Mouse (Mus musculus): ENCODE data around the gene Wee1. TPM values are rescaled to one million over a fixed set of nuclear protein-coding genes. Genes with fewer than 3 reads are reported as not detected.
A peak's percentile ranks its signal among the peaks of the same experiment; 100 is the strongest.
"Not testable (repeated sequence)": the region's sequence is repeated elsewhere in the genome, so short reads cannot be mapped to it uniquely, and the experiment has no call there.

Gene Wee1
- total RNA-seq, 2 experiments from 2014 or later, result 25.1 to 26.4 TPM

DNA sequence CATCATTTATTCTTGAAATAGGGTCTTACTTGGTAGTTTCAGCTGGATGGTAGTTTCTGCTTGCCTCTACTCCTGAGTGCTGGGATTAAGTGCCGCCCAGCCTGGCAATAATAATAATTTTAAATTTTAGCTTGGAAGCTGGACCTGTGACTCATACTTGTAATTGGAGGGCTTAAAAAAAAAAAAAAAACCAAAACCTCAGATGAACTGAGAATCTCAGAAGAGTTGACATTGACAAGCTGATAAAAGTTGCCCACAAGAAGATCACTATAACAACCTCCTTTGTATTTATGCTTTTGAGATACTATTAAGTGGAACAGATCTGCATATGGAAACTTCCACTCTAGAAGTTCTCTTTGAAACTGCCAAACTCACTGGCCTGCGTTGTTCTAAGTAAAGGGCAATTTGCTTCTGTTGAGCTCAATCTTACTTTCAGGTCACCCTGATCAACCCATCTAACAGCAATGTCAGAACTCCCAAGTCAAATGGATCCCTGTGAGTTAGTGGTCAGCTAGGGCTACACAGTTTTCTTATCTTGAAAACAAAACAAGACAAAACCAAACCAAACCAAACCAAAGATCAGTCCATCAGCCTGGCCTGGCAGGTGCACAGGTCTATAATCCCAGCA is 1.6 kb upstream of the Wee1 start:
- no peak for DNase-seq (ENCODE audit: low spot score in 2 of 2)
- intact Hi-C loops (cut with DNase I), result loop anchor here (5.0 kb wide), 1 partner anchor 58 kb away; the partner anchor contains the start of gene Zfp143

DNA sequence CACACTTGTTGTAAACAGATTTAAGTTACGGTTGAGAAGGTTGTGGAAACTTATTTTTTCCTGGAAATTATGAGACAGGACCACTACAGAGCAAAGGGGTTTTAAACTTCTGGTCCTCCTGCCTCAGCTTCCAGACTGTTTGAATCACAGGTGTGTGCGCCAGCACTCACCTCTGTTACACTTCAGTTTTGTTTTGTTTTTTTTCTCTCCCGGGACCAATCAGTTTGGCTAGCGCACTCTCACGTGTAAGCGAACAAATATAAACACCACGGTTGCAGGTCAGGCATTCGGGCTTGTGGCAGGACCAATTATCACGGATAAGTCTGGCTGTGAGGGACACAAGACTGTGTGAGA is 707 bp upstream of the Wee1 start:
- intact Hi-C loops (cut with DNase I), result loop anchor here (5.0 kb wide), 1 partner anchor 59 kb away; the partner anchor contains the start of gene Zfp143
- no peak for DNase-seq (ENCODE audit: low spot score in 2 of 2)

DNA sequence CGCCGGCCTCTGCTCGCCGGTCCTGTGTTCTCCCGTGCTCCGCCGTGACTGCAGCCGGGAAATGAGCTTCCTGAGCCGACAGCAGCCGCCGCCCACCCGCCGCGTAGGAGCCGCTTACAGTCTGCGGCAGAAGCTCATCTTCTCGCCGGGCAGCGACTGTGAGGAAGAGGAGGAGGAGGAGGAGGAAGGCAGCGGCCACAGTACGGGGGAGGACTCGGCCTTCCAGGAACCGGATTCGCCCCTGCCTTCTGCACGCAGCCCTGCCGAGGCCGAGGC is 381 bp downstream of the Wee1 start:
- peak in 1 of 2 experiments; percentile 75 for DNase-seq (ENCODE audit: low spot score in 2 of 2)
- intact Hi-C loops (cut with DNase I), result loop anchor here (5.0 kb wide), 1 partner anchor 60 kb away; the partner anchor contains the start of gene Zfp143

DNA sequence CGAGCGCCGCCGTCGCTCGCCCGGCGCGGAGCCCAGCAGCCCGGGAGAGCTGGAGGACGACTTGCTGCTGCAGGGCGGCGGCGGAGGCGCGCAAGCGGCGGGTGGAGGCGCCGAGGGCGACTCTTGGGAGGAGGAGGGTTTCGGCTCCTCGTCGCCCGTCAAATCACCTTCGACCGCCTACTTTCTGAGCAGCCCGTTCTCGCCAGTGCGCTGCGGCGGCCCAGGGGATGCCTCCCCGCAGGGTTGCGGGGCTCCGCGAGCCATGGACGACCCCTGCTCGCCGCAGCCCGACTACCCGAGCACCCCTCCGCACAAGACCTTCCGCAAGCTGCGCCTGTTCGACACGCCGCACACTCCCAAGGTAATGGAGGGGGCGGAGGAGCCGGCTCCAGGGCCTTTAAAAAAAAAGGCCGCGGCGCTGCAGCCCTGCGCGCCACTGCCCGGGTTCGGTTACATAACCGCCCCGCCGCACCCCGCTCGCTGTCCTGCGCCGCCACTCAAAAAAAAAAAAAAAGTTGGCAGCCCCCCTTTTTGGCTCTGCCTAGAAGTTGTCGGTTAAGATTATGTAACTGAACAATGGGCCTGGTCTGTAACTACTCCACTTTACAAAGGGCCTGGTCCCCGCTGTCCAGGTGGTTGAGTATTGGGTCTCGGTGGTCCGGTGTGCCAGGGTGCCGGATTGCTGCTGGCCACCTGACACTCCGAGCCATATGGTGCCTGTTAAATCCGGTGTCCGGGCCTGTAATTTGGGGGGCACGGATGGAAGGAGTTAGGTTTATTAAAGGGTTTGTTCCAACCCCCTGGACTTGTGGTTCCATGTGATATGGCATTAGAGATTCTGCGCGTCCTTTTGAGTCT is 948 bp downstream of the Wee1 start:
- DNase-seq (ENCODE audit: low spot score in 2 of 2), result peak; percentile 52 to 64
- intact Hi-C loops (cut with DNase I), result loop anchor here (5.0 kb wide), 1 partner anchor 60 kb away; the partner anchor contains the start of gene Zfp143

DNA sequence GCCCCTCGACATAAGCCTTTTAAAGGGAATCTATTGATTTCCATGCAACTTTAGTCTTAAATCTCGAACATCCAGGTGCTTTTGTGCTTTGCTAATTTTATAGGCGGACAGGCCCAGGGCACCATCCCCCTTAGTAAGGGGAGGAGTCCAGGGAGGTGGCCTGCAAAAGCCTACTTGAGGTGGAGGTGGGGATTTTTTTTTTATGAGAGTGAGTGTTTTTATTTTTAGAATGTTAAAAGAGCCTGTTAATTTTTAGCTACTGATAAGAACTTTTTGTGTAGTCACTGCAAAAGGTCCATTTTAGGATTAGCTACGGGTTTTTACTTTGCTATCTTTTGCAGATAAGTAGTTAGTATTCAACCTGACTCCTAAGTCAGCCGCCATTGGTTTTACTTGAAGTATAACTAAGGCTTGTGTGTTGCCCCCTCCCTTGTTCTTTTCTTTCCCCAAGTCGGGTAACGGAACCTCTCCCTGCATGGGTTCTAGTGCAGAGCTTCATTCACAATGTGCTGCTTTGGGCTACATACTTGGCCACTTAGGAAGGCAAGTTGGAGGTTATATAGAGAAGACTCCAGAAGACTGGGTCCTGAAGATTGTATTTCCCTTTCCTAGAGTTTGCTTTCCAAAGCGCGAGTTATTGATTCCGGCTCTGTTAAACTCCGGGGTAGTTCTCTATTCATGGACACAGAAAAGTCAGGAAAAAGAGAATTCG is 2.2 kb downstream of the Wee1 start:
- no peak for DNase-seq (ENCODE audit: low spot score in 2 of 2)
- intact Hi-C loops (cut with DNase I), result loop anchor here (5.0 kb wide), 1 partner anchor 62 kb away; the partner anchor contains the start of gene Zfp143

DNA sequence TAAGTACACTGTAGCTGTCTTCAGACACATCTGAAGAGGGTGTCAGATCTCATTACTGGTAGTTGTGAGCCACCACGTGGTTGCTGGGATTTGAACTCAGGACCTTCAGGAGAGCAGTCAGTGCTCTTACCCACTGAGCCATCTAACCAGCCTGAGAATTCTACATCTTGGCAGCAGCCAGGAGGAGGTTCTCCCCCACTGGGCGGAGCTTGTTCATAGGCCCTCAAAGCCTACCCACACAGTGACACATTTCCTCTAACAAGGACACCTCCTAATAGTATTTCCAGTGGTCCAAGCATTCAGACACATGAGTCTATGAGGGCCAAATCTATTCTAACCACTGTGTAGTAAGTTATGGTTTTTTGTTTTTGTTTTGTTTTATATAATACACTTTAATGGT is 6.7 kb downstream of the Wee1 start:
- no peak for DNase-seq (ENCODE audit: low spot score in 2 of 2)
- intact Hi-C loops (cut with DNase I), result no loop called here

DNA sequence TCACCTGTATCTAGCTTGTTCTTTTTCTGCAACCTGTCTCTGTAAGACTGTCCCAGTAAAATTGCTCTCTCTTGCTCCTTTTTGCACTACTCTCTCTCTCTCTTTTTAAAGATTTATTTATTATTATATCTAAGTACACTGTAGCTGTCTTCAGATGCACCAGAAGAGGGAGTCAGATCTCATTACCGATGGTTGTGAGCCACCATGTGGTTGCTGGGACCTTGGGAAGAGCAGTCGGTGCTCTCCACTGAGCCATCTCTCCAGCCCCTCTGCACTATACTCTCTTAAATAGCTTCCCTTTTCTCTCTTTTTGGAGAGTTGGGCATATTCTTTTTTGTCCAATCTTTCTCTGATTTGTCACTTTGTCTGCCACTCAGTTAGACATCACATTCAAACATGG is 10.4 kb downstream of the Wee1 start:
- DNase-seq (ENCODE audit: low spot score in 2 of 2); intact Hi-C loops (cut with DNase I): not testable (repeated sequence)

DNA sequence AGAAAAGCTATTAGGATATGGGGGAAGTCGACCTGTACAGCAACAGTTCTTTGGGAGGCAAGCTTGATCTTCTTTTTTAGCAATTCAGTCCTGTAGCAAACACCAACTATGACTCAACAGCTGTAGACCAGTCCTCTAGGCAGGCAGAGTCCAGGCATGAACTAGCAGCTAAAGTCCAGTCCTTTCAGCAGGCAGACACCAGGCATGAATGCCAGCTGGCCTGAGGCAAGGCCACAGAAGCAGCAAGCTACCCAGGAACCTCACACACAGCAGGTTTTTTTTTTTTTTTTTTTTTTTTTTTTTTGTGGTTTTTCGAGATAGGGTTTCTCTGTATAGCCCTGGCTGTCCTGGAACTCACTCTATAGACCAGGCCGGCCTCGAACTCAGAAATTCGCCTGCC is 12.1 kb downstream of the Wee1 start:
- DNase-seq (ENCODE audit: low spot score in 2 of 2), result no peak
- intact Hi-C loops (cut with DNase I), result no loop called here

DNA sequence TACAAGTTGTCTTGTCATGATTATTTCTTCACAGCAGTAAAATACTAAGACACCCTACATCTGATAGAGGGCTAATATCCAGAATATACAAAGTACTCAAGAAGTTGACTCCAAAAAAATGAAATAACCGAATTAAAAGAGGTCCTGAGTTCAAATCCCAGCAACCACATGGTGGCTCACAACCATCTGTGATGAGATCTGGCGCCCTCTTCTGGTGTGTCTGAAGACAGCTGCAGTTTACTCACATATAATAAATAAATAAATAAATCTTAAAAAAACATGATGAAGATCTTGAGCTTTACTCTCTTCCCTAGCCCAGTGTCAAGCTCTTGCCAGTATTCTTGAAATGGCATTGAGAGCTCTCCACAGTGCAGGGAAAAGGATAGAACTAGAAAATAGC is 16.7 kb downstream of the Wee1 start:
- intact Hi-C loops (cut with DNase I), result no loop called here

DNA sequence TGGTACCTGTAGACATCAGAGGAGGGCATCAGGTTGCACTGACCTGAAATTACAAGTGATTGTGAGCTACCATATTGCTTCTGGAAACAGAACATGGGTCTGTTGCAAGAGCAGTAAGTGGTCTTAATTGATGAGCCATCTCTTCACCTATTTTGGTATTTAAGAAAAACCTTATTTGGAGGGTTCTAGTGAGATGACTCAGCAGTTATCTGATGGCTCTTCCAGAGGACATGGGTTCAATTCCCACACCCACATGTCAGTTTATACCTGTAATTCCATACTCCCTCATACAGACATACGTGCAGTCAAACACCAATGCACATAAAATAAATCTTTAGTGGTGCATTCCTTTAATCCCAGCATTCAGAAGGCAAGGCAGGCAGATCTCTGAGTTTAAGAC is 22.0 kb downstream of the Wee1 start:
- intact Hi-C loops (cut with DNase I), result no loop called here

More for the DNA sequence above, 16.7 kb downstream of the Wee1 start:
- DNase-seq (ENCODE audit: low spot score in 2 of 2), result no peak

DNA sequence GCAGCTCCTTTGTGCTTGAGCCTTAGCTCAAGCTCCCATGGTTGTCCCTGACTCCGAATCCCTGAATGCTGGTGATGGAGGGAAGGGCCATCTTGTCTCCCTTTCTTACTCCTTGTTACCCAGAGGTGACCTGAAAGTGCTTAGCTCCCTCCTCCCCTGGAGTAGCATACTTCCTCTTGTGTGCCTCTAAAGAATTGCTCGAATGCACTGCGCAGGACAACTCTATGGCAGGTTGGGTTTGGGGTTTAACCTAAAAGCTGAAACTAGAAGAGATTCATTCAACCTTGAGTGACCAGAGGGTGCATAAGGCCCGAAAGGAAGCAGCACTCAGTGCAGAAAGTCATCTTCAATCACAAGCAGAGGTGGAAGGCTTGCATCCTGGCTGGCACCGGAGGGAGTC is 31.0 kb downstream of the Wee1 start:
- DNase-seq (ENCODE audit: low spot score in 2 of 2), result no peak
- intact Hi-C loops (cut with DNase I), result no loop called here

More for the DNA sequence above, 22.0 kb downstream of the Wee1 start:
- DNase-seq (ENCODE audit: low spot score in 2 of 2), result no peak

DNA sequence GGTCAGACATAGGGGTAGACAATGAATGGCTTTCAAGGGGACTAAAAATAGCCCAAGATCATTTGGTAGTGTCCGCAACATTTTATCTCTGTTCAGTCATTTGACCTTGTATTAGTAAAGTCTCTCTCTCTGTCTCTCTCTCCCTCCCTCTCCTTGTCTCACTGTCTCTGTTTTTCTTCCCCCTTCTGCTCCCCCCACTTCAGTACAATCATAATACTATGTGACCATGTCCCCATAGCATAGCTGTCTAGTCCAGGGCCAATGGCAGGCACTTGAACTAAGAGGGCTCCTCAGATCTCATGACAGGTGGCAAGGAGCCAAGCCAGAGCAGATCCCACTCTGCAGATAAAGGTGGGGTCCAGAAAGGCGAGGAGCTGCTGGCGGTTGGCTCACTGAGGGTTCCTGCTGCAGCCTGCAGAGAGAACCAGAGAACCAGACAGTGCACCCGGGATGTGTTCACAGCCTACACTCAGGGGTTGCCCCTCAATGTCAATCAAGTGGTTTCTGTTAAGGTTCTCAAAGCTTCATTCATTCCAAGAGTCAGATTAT is 34.9 kb downstream of the Wee1 start:
- no peak for DNase-seq (ENCODE audit: low spot score in 2 of 2)
- intact Hi-C loops (cut with DNase I), result no loop called here

DNA sequence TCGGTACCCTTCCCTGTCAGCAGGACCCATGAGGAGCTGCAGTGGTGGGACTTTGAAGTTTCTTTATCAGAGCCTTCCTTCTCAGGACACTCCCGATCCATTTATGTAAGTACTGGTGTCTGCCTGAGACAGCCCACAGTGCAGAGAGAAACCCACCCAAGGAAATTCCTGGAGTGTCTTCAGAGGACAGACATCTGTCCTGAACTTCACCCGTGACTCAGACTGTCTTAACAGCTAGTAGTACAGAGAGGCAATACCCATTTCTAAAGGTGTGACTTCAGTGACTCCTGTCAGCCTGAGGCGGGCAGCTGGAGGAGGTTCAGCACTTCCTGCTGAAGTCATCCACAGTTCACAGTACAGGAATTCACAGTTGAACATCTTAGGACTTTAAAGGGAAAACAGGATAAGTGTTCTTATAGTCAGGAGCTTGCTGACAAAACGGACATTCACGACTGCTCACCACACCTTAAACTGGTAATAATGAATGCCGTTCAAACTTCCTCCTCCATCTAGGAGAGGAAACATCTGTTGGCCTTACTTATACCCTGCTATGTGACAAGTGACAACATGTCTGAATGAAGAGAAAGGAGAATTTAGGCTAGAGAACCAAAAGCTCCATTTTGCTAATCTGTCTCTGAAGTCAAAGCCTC is 35.5 kb downstream of the Wee1 start:
- DNase-seq (ENCODE audit: low spot score in 2 of 2), result no peak
- intact Hi-C loops (cut with DNase I), result no loop called here

DNA sequence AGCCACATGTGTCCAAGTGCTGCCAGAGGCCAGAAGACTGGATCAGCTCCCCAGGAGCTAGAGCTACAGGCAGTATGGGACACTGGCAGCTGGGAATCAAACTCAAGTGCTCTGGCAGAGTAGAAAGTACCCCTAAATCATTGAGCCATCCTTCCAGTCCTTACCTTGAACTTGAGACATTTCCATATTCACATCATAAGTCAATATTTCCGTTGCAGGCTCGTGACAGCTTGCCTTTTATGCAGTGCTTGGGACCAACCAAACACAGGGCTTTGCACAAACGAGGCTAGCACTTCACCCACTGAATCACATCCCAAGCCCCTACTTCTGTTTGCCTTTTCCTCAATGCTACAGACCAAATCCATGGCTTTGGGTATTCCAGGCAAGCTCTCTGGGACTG is 36.2 kb downstream of the Wee1 start:
- intact Hi-C loops (cut with DNase I), result no loop called here

DNA sequence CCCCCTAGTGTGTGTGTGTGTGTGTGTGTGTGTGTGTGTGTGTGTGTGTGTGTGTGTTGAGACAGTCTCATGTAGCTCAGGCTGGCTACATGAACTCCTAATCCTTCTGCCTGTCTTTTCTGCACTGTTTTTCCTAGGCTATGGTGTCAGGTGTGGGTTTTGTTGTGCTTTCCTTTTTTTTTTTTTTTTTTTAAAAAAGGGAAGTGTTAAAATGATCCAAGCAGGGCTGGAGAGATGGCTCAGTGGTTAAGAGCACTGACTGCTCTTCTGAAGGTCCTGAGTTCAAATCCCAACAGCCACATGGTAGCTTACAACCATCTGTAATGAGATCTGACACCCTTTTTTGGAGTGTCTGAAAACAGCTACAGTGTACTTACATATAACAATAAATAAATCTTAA is 38.3 kb downstream of the Wee1 start:
- DNase-seq (ENCODE audit: low spot score in 2 of 2), result not testable (repeated sequence)
- intact Hi-C loops (cut with DNase I), result loop anchor here (10.0 kb wide), 2 partner anchors 265 to 475 kb away; no protein-coding TSS in a partner anchor

More for the DNA sequence above, 36.2 kb downstream of the Wee1 start:
- no peak for DNase-seq (ENCODE audit: low spot score in 2 of 2)

DNA sequence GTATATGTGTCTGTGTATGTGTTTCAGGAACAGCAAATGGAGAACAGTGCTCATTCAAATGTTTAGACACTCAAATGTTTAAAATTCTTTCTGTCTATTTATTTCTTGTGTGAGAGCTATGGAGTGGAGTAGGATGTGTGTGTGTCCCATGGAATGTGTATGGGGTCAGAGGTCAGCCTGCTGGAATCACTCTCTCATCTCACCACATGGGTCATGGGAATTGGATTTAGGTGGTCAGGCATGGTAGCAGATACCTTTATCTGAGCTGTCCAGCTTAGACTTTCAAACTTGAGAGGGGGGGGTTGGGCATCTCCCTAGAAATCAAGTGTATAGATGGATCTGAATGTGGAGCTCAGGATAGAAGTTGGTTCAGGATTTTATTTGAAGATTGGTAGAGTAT is 38.8 kb downstream of the Wee1 start:
- DNase-seq (ENCODE audit: low spot score in 2 of 2), result no peak
- intact Hi-C loops (cut with DNase I), result loop anchor here (10.0 kb wide), 2 partner anchors 264 to 474 kb away; no protein-coding TSS in a partner anchor

DNA sequence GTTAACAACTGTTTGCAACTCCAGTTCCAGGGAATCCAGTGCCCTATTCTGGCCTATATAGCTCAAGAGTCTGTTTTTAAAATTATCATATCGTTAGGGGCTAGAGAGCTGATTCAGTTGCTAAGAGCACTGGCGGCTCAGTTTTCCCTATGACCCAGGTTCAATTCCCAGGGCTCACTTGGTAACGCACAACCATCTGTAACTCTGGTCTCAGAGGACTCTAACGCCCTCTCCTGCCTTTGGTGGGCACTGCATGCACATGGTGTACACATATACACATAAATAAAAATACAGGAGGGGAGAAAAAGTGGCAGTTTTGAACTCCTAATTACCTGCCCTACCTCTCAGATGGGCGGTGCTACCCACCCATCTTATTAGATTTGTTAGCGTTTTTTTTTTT is 41.2 kb downstream of the Wee1 start:
- intact Hi-C loops (cut with DNase I), result loop anchor here (10.0 kb wide), 2 partner anchors 262 to 472 kb away; no protein-coding TSS in a partner anchor
- no peak for DNase-seq (ENCODE audit: low spot score in 2 of 2)

DNA sequence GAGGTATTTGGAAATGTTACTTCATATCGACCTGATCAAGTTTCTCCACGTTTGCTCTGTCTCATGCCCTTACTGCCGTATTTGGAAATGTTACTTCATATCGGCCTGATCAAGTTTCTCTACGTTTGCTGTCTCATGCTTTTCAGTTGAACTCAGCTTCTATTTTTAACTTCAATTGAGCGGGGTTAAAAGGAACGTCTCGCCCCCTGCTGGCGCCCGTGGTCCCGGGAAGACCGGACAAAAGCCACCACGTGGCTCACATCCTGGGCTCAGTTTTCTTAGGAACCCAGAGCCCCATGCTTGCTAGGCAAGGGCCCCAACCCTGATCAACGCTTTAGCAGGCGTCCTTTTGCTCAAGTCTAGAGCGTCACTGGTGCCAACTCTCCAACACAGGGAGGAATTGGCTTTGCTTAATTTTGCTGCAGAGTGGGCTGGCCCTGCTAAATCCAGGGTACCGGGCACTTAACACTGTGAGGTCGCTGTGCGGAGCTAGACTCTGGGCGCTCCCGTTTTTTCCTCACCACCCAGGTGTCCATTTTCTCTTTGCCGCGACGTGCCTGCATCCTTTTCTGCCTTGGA is 42.3 kb downstream of the Wee1 start:
- peak; percentile 65 to 78 for DNase-seq (ENCODE audit: low spot score in 2 of 2)
- intact Hi-C loops (cut with DNase I), result loop anchor here (10.0 kb wide), 2 partner anchors 261 to 471 kb away; no protein-coding TSS in a partner anchor

DNA sequence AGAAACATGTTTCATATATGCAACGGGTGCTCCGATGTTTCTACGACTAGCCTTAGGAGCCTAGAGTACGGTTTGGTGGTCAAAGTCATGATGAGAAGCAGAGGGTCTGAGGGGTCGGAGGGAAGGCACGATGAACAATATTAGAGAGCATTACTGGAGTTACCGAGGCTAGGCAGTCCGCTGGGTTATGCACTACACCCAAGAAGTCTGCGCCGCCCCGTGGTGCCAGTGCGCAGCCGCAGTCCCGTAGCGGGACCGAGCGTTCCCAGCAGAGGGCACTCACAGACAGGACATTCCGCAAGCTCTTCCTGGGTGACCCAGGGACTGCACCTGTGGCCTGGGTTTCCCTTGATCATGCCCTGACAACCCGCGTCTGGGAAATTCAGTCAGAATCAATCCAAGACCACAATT is 42.9 kb downstream of the Wee1 start:
- intact Hi-C loops (cut with DNase I), result loop anchor here (1.0 to 10.0 kb wide), 3 partner anchors 102 to 470 kb away; no protein-coding TSS in a partner anchor
- DNase-seq (ENCODE audit: low spot score in 2 of 2), result peak; percentile 92 to 93
